Mouse (Mus musculus): Measurements from ENCODE around the gene Smox.

The Smox gene

GRCm38 (mm10) chr2:131510531-131510930 is 19.2 kb downstream of the Smox start:
- in situ Hi-C loops (cut with MseI, MboI) = no loop called here

DNA sequence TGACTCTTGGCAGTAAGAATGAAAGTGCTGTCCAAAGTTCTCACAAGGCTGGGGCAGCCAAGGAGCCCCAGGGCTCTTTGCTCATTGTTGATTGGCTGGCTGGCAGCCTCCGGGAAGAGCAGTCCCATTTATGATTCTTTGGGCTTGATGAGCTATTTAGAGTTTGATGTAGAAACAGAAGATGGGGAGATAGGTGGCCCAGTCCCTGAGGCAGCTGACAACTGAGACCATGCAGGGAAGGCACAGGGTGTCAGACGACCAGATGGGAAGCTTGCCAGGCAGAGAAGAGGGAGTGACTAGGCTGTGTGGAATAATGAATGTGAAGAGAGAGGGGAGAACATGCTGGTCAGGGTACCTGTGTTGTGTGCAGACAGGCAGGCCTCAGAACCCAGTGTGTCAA is 22.2 kb downstream of the Smox start:
- in situ Hi-C loops (cut with MseI, MboI) = no loop called here

DNA sequence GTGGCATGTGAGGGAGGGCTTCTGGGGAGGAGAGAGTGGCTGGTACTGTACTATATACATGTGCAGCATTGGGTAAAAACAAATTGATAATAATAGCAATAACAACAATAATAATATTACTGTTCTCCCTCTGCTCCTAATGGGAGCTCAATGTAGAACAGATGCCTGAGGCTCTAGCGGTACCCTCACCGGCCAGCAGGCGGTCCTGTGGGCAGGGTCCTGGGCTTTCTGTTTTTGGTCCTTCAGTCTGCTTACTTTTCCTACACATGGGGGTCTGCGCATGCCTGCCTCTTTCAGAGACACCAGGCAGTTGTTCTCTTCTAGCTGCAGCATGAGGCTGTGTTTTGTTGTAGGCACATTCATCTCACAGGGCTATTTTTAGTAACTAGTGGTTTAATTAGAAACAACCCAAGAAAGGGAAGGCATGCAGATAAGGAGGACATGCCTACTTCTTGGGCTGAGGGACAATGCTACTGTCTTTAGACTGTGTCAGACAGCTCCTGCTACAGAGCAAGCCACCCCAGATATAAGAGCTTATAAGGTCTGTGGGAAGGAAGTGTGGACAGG is 22.8 kb downstream of the Smox start:
- in situ Hi-C loops (cut with MseI, MboI) = no loop called here

- in situ Hi-C loops (cut with MseI, MboI) = no loop called here
Measured at GRCm38 (mm10) chr2:131517550-131517949, 26.3 kb downstream of the Smox start.

DNA sequence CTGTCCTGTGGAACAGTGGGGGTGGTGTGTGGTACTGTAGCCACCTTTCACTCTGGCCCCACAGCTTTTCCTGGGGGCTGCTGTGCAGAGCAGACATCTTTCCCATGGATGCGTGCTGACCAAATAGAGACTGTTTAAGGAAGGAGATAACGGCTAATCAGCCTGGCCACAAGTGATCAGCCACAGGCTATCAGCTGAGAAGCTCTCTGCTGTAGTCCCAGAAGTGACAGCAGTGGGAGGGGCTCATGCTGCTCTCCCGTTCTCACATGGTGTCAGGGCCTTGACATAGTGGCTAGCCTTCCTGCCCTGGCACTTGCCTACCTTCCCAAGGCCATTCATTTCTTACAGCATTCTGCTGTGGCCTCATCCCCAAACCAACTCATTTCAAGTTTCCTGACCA is 27.5 kb downstream of the Smox start:
- in situ Hi-C loops (cut with MseI, MboI) = no loop called here

DNA sequence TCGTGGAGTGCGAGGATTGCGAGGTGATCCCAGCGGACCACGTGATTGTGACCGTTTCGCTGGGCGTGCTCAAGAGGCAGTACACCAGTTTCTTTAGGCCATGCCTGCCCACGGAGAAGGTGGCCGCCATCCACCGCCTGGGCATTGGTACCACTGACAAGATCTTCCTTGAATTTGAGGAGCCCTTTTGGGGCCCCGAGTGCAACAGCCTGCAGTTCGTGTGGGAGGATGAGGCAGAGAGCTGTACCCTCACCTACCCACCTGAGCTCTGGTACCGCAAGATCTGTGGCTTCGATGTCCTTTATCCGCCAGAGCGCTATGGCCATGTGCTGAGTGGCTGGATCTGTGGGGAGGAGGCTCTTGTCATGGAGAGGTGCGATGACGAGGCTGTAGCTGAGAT is 29.4 kb downstream of the Smox start:
- in situ Hi-C loops (cut with MseI, MboI) = no loop called here

DNA sequence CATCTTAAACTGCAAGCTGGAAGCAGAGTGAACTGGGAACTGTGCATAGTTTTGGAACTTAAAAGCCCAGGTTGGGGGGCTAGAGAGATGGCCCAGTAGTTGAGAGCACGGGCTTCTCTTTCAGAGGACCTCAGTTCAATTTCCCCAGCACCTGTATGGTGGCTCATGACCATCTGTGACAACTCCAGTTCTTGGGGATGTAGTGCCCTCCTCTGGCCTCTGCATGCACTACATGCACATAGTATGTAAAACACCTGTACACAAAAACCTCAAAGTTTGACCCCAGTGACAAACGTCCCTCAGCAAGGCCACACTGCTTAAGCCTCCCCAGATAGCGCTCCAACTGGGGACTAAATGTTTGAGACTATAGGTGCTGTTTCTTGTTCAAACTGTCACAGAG is 35.8 kb downstream of the Smox start:
- in situ Hi-C loops (cut with MseI, MboI) = loop anchor here (5.0 kb wide), 2 partner anchors 100 to 105 kb away; no protein-coding TSS in a partner anchor

DNA sequence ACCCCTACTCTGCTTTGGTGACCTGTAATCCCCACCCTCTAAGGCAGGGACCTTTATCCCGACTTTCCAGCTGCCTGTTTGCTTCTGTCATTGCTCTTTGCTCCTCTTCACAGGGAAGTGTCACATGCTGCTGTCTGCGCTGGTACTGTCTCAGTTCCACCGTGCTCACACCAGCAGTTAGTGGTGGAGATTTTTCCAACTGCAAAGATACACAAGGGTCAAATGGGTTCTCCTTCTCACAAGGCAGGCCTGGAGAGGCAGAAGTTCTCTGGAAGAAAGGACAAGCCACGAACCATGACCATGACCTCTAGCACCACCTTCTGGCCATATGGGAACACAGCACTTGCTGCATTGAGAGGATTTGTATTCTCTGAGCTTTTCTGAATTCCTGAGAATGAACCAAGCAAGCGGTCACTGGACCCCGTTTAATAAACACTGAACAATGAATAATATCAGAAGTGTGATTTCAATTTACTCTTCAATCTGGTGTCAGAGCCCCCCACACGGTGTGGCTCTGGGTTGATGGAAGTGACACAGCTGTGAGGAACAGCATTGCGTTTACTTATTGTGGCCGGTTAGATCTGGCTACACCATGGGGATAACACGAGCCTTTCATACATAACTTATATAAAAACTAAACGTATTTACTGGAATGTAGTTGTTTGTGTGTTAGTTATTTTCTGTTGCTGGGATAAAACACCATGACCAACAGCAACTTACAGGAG is 38.8 kb downstream of the Smox start:
- in situ Hi-C loops (cut with MseI, MboI) = loop anchor here (5.0 kb wide), 2 partner anchors 103 to 108 kb away; no protein-coding TSS in a partner anchor

DNA sequence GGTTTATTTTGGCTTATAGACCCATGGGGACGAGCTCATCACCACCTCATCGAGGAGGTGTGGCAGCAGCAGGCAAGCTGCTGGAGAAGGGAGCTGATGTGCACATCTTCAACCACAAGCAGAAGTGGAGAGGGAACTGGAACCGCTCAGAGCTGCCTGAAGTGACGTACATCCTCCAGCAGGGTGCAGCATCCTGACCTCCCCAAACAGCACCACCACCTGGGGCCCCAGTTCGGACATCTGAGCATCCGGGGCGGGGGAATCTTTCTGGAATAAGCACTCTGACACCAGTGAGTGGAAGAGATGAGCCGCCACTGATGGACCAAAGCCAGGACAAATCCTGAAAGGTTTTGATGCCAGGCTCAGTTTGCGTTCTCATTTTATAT is 39.3 kb downstream of the Smox start:
- in situ Hi-C loops (cut with MseI, MboI) = no loop called here

DNA sequence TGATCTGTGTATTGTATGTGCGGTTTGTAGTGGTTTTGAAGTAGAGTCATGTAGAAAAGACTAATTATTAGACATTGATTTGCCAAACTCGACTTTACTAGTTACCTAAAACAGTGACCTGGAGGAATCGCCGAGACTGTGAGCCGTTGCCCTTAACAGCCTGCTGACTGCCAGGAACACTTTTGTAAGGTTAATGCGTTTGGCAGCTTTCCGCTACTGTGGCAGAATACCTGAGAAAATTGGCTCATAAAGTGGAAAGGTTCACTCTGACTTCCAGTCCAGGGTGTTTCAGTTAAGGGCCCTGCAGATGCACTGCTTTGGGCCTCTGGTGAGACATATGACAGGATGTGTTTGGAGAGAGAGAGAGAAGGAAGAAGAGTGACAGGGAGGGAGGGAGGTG is 40.0 kb downstream of the Smox start:
- in situ Hi-C loops (cut with MseI, MboI) = no loop called here

- in situ Hi-C loops (cut with MseI, MboI) = loop anchor here in 1 of 2 experiments (5.0 kb wide), 1 partner anchor 272 kb away; no protein-coding TSS in a partner anchor
Measured at GRCm38 (mm10) chr2:131535168-131535567, 43.9 kb downstream of the Smox start.

- in situ Hi-C loops (cut with MseI, MboI) = loop anchor here in 1 of 2 experiments (5.0 kb wide), 1 partner anchor 269 kb away; no protein-coding TSS in a partner anchor
Measured at GRCm38 (mm10) chr2:131538341-131538740, 47.0 kb downstream of the Smox start.

DNA sequence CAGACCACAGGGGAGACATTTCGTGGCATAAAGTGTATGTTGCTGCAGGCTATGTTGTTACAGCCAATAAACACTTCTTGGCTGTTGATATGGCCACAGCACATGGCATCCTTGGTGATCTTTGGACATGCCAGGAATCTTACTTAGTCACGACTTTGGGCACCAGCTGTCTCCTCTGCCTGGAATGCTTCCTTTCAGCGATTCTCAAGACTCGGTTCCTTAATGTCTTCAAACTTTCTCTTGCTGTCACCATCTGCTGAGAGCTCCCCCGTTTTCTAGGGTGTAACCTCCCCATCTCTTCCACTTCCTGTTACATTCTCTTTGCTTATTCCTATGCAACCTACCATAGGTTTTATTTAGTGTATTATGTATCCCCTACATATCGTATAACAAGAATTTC is 48.5 kb downstream of the Smox start:
- in situ Hi-C loops (cut with MseI, MboI) = loop anchor here (5.0 to 10.0 kb wide), 2 partner anchors 265 to 268 kb away; no protein-coding TSS in a partner anchor

DNA sequence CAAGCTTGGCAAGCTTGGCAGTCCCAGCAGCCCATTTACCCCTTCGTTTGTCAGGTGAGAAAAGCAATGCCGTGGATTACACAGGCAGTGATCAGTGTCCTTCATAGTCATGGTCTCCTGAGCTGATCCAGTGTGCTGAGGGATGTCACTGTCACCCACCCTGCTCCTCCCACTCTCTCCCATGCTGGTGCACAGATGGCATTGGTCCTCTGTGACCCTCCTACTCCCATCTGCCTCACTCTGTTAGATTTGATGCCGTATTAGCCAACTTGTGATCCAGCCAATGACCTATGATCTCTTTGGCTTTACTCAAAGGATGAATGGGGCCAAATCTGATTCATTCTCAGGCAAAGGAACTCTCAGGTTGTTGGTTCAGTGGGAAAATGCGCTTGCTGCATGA is 50.4 kb downstream of the Smox start:
- in situ Hi-C loops (cut with MseI, MboI) = loop anchor here in 1 of 2 experiments (10.0 kb wide), 1 partner anchor 263 kb away; no protein-coding TSS in a partner anchor

- in situ Hi-C loops (cut with MseI, MboI) = loop anchor here in 1 of 2 experiments (10.0 kb wide), 1 partner anchor 262 kb away; no protein-coding TSS in a partner anchor
Measured at GRCm38 (mm10) chr2:131542531-131542930, 51.2 kb downstream of the Smox start.

GRCm38 (mm10) chr2:131545386-131546307 is 54.4 kb downstream of the Smox start:
- in situ Hi-C loops (cut with MseI, MboI) = loop anchor here in 1 of 2 experiments (10.0 kb wide), 1 partner anchor 259 kb away; no protein-coding TSS in a partner anchor

- in situ Hi-C loops (cut with MseI, MboI) = loop anchor here in 1 of 2 experiments (10.0 kb wide), 1 partner anchor 258 kb away; no protein-coding TSS in a partner anchor
Measured at GRCm38 (mm10) chr2:131546308-131546700, 55.0 kb downstream of the Smox start.

GRCm38 (mm10) chr2:131546745-131547408 is 55.6 kb downstream of the Smox start:
- in situ Hi-C loops (cut with MseI, MboI) = loop anchor here in 1 of 2 experiments (10.0 kb wide), 1 partner anchor 258 kb away; no protein-coding TSS in a partner anchor

- in situ Hi-C loops (cut with MseI, MboI) = loop anchor here in 1 of 2 experiments (10.0 kb wide), 1 partner anchor 256 kb away; no protein-coding TSS in a partner anchor
Measured at GRCm38 (mm10) chr2:131548330-131548729, 57.0 kb downstream of the Smox start.

DNA sequence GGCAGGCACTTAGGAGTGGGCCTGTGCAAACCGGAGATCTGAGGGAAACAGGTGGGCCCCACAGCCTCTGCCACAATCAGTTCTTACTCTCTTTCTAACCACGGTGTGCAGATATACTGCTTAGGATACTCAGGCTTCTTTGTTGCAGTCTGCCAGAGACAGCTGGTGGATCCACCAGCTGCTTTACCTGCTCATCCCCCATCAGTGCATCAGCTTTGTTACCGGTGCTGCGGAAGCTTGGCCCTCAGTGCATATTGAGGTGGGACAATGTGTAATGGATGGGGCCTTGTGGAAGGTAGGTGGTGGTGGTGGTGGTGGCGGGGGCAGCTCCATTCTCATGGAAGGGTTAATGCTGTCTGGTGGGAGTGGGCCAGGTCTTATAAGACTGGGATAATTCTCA is 57.8 kb downstream of the Smox start:
- in situ Hi-C loops (cut with MseI, MboI) = loop anchor here in 1 of 2 experiments (10.0 kb wide), 1 partner anchor 256 kb away; no protein-coding TSS in a partner anchor

GRCm38 (mm10) chr2:131550474-131550873 is 59.2 kb downstream of the Smox start:
- in situ Hi-C loops (cut with MseI, MboI) = loop anchor here (10.0 to 25.0 kb wide), 2 partner anchors 387 to 394 kb away; no protein-coding TSS in a partner anchor
